11 mouse cellular contexts compared by ENCODE assay signal in genomic region chr13:41703618-41704017, GRCm38 (mm10).
DNase-seq lines count a peak whose midpoint lies in the region; ATAC-seq lines count a peak whose summit lies in the region.
"Had no signal": no experiment of that assay in that cellular context is flagged by ENCODE, and none has a peak within 500 bp of the region (broad histone marks: within the 10 kb centered on the region; RNA-seq: fewer than 3 reads in every experiment).

No protein-coding gene starts in this region.

- no peak for DNase-seq in kidney, adult 18-20 months
- DNase-seq in heart, adult 8-10 months (ENCODE audit: low spot score) = peak; percentile 62
- peak; percentile 59 for DNase-seq in heart, postnatal 4 days
- peak; percentile 65 to 84 for DNase-seq in lung, postnatal 4 days
- DNase-seq in right cerebral cortex, postnatal 14 days = no peak
- DNase-seq in c-Kit-positive CD71-positive TER-119-positive erythroid progenitor cells, embryonic 14.5 days (ENCODE audit: low spot score) = no peak
- DNase-seq: adrenal gland, postnatal 25 days; cerebellum, adult 9-10 months; gastrocnemius, postnatal 14 days had no signal

- no peak overlapping the region for H3K4me3 ChIP-seq in kidney, embryonic 16.5 days (ENCODE audit: low read length)
- H3K4me3 ChIP-seq: myocyte had no signal

- 0 out of 2 replicates have a peak, but pooled peaks have one; percentile 32 for ATAC-seq in kidney, embryonic 16.5 days (ENCODE audit: low FRiP score, low TSS enrichment)

- H3K4me1 ChIP-seq in kidney, embryonic 16.5 days (ENCODE audit: insufficient read depth, low read length) = peaks cover 7% of the 10 kb centered on the region

- no peak overlapping the region for H3K4me2 ChIP-seq in kidney, embryonic 16.5 days (replicated peaks; ENCODE audit: low read depth, low read length)

- WGBS in kidney, embryonic 16.5 days = 70% methylated on average over 8 of the region's 8 CpGs

- H3K27me3 ChIP-seq in kidney, embryonic 16.5 days (ENCODE audit: insufficient read depth, low read length) = no peaks in the 10 kb centered on the region

- H3K36me3 ChIP-seq in kidney, embryonic 16.5 days (ENCODE audit: insufficient read depth, low read length) = no peaks in the 10 kb centered on the region

- no peak overlapping the region for H3K9ac ChIP-seq in kidney, embryonic 16.5 days (replicated peaks; ENCODE audit: low read length)

- no peaks in the 10 kb centered on the region for H3K9me3 ChIP-seq in kidney, embryonic 16.5 days (ENCODE audit: low read length)

- H3K27ac ChIP-seq in kidney, embryonic 16.5 days (ENCODE audit: low read length) = peak overlapping the region; percentile 49

Comparison
In these comparisons a context has a peak if more than half of its experiments do, and no peak if none do; other contexts are left out.
1. DNase-seq: peak in heart, adult 8-10 months (single experiment), heart, postnatal 4 days (single experiment) and lung, postnatal 4 days (2 of 2); none in kidney, adult 18-20 months (single experiment), right cerebral cortex, postnatal 14 days (single experiment) and c-Kit-positive CD71-positive TER-119-positive erythroid progenitor cells, embryonic 14.5 days (single experiment).